Mouse (Mus musculus): Measurements from ENCODE around the gene Ptprn2. TPM values are rescaled to one million over a fixed set of nuclear protein-coding genes. Genes with fewer than 3 reads are reported as not detected.

Gene Ptprn2
- total RNA-seq, 2 experiments from 2014 or later: not detected

- ATAC-seq (replicated peaks; ENCODE audit: low FRiP score, poor library complexity, severe bottlenecking): no peak
Measured at GRCm38 (mm10) chr12:116585001-116585400, 99.5 kb downstream of the Ptprn2 start.

DNA sequence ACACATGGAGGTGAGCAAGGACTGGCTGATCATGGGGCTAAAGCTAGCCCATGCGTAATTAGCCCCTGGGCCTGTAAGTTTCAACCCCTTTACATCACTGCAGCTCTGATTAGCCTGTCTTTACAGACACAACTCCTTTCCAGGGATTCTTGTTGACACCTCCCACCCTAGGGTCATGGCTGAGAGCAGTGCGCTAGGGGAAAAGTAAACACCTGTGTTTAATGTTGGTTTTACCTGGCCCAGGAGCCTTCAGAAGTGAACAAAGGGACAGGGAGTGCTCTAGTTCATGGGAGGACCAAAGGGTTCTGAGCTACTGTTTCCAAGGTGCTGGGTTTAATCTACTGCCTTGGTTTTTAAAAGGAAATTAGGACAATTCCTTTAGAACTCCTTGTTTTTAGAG is 100.6 kb downstream of the Ptprn2 start:
- no peak for ATAC-seq (replicated peaks; ENCODE audit: low FRiP score, poor library complexity, severe bottlenecking)

DNA sequence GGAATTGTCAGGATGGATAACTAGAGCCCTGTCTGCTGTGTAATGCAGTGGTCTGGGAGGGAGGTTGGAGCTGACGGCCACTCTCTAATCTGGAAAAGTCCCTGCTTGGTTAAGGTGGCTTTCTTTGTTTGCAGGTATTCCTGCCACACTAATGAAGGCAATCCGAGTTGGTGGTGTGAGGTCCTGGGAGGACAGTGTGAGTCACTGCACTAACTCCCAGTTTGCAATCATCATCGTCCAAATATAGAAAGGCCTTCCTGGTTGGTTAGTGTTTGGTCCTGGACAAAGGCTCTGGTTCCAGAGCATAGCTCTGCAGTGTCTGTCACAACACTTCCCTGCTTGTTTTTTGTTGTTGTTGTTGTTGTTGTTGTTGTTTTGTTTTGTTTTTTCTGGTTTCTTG is 102.0 kb downstream of the Ptprn2 start:
- no peak for ATAC-seq (replicated peaks; ENCODE audit: low FRiP score, poor library complexity, severe bottlenecking)

DNA sequence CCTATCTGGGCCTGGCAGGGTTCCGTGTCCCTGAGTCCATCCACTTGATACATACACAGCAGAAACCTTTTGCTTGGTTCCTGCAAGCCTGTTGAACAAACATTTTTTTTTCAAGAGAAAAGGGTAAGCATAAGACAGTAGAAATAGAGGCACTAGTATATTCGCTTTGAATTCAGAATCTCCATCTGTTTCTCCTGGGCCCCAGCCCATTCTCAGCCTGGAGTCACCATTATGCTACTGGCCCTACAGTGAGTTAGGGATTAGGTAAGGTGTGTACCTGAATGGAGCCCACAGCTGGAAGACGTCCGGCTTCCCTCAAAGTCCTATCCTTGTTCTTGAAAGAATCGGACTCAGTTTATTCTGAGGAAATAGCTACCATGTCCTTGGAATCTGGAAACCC is 104.6 kb downstream of the Ptprn2 start:
- ATAC-seq (replicated peaks; ENCODE audit: low FRiP score, poor library complexity, severe bottlenecking): no peak

- no peak for ATAC-seq (replicated peaks; ENCODE audit: low FRiP score, poor library complexity, severe bottlenecking)
Measured at GRCm38 (mm10) chr12:116594457-116594856, 108.9 kb downstream of the Ptprn2 start.

DNA sequence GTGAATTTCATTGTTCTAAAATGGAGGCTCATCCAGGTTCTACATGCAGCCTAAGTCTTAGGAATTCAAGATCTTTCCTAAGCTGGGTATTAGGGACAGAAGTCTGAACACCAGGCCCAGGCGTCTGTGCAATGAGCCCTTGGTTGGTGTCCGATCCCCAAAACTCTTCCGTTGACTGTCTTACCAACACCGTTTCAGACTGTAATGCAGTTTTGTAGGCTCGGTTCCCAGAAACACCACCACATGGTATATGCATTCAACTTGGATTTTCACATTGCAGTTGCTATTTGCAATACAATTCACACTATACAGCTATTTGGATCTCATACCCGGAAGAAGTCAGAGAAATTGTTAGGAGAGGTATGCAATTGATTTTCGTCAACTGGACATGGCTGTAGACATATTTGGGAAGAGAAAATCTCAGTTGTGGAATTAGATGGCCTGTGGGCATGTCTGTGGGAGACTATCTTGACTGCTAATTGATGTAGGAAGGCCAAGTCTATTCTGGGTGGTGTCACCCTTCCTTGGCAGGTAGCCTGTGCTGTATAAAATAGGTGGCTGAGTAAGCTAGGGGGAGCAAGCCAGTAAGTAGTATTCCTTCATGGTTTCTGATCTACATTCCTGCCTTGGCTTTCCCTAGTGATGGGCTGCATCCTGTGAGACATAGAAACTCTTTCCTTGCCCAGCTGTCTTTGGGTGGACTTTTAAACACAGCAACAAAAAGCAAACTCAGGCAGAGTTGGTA is 109.5 kb downstream of the Ptprn2 start:
- ATAC-seq (replicated peaks; ENCODE audit: low FRiP score, poor library complexity, severe bottlenecking): no peak

DNA sequence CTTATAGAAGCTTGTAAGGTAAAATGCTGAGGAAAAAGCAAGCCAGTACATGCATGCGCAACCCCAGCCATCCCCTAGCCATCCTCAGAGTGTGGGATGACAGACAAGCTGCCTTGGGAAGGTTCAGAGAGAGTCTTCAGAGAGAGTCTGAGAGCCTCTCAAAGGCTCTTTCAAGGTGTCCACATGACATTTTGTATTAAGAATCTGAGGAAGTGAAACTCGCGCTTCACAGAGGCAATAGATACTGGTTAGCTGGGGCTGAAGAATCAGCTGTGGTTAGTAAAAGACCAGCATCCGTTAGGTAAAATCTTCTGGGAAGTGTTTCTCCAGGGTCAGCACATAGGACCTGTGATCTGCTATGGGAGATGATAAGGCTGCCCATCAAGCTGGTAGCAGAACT is 110.2 kb downstream of the Ptprn2 start:
- no peak for ATAC-seq (replicated peaks; ENCODE audit: low FRiP score, poor library complexity, severe bottlenecking)

DNA sequence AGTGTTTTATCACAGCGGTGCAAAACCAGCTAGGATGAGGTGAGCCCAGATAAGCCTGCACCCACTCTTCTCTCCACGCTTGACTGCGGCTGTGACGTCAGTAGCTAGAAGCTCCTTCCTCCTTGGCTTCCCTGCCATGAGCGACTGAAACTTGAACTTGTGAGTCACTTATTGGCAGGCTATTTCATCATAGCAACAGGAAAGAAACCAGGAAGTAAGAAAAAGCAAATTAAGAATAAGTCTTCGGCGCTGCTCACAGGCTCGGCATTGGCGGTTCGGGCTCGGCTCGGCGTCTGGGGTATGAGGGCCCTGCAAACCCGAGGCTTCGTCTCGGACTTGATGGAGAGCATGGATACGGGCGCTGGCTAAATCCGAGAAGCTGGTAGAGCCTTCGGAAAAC is 111.5 kb downstream of the Ptprn2 start:
- no peak for ATAC-seq (replicated peaks; ENCODE audit: low FRiP score, poor library complexity, severe bottlenecking)

DNA sequence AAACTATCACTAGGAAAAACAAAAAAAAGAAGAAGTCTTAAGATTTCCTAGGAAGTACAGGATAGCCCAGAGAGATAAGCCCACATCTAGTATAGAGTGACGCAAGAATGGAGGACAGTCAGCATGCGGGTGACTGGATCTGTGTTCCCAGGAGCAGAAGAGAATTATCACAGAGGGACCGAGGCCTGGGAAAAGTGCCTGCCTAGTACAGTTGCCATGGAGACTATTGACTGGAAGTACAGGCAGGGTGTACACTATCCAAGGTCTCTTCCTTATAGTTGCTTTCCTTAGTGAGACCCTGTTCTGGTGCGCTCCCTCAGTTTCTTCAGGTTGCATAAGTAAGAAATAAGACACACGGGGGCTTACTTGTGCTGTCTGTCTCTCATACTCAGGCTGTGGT is 112.2 kb downstream of the Ptprn2 start:
- ATAC-seq (replicated peaks; ENCODE audit: low FRiP score, poor library complexity, severe bottlenecking): no peak

GRCm38 (mm10) chr12:116598123-116599005 is 112.8 kb downstream of the Ptprn2 start:
- no peak for ATAC-seq (replicated peaks; ENCODE audit: low FRiP score, poor library complexity, severe bottlenecking)

GRCm38 (mm10) chr12:116599537-116599936 is 114.0 kb downstream of the Ptprn2 start:
- no peak for ATAC-seq (replicated peaks; ENCODE audit: low FRiP score, poor library complexity, severe bottlenecking)

DNA sequence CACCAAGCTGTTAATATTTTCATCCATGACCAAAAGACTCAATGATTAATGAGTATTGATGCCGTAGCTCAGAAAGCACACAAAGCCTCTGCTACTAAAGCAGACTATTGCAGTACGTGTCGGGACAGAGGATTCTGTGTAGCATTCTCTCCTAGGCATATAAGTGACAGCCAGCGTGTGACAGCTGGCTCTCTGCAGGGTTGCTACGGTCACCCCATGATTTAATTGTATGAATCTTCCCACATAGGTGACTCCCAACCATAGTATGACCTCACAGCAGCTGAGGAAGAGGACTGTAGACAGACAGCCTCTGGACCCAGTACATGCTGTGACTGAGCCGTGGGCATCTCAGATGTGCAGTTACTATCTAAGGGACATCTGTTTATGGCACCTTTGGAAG is 114.5 kb downstream of the Ptprn2 start:
- ATAC-seq (replicated peaks; ENCODE audit: low FRiP score, poor library complexity, severe bottlenecking): no peak

GRCm38 (mm10) chr12:116601395-116601794 is 115.9 kb downstream of the Ptprn2 start:
- no peak for ATAC-seq (replicated peaks; ENCODE audit: low FRiP score, poor library complexity, severe bottlenecking)

- no peak for ATAC-seq (replicated peaks; ENCODE audit: low FRiP score, poor library complexity, severe bottlenecking)
Measured at GRCm38 (mm10) chr12:116601921-116602320, 116.4 kb downstream of the Ptprn2 start.

GRCm38 (mm10) chr12:116608598-116608997 is 123.1 kb downstream of the Ptprn2 start:
- no peak for ATAC-seq (replicated peaks; ENCODE audit: low FRiP score, poor library complexity, severe bottlenecking)

- no peak for ATAC-seq (replicated peaks; ENCODE audit: low FRiP score, poor library complexity, severe bottlenecking)
Measured at GRCm38 (mm10) chr12:116619868-116620267, 134.3 kb downstream of the Ptprn2 start.

GRCm38 (mm10) chr12:116620299-116620698 is 134.8 kb downstream of the Ptprn2 start:
- no peak for ATAC-seq (replicated peaks; ENCODE audit: low FRiP score, poor library complexity, severe bottlenecking)

- no peak for ATAC-seq (replicated peaks; ENCODE audit: low FRiP score, poor library complexity, severe bottlenecking)
Measured at GRCm38 (mm10) chr12:116621325-116622040, 136.0 kb downstream of the Ptprn2 start.

- no peak for ATAC-seq (replicated peaks; ENCODE audit: low FRiP score, poor library complexity, severe bottlenecking)
Measured at GRCm38 (mm10) chr12:116622665-116623387, 137.3 kb downstream of the Ptprn2 start.

All from erythroid progenitor cell, adult 5-6 weeks (primary cell).